Mouse (Mus musculus) common myeloid progenitor, adult 5-6 weeks (primary cell): Measurements from ENCODE around the gene Sarm1. TPM values are rescaled to one million over a fixed set of nuclear protein-coding genes. Genes with fewer than 3 reads are reported as not detected.

Source experiments
- ATAC-seq: replicated peaks from 2 replicates; pipeline ENCODE4 v1.8.0; 2016; ENCODE audit warnings: low read depth, mild to moderate bottlenecking, moderate TSS enrichment, inconsistent platforms; ENCODE audit not compliant: poor library complexity, severe bottlenecking
- total RNA-seq: library from RNA; stranded (forward); fragments of 200-1000, 187-1606 nt; gene quantifications from 2 replicates; pipeline ENCODE4 v1.2.3, GENCODE M21; 2017

Sarm1 gene
- total RNA-seq, 1 experiment from 2014 or later, result not detected

GRCm38 (mm10) chr11:78428309-78428708, 69.2 kb downstream of the Sarm1 start:
- no peak for ATAC-seq

GRCm38 (mm10) chr11:78427655-78428054, 69.9 kb downstream of the Sarm1 start:
- ATAC-seq, result no peak

GRCm38 (mm10) chr11:78425572-78425971, 72.0 kb downstream of the Sarm1 start:
- no peak for ATAC-seq

GRCm38 (mm10) chr11:78424352-78424751, 73.2 kb downstream of the Sarm1 start:
- no peak for ATAC-seq

Other genes with a start within 250 kb of the Sarm1 start
- 88.7 and 92.9 TPM in 2 replicates for gene 2610507B11Rik, start 236.0 kb downstream of the Sarm1 start, total RNA-seq
- 0.09 TPM in 1 of 2 replicates, not detected in the other for gene BC030499, start 206.9 kb downstream of the Sarm1 start, total RNA-seq
- 45.9 and 52.4 TPM in 2 replicates for gene Spag5, start 196.2 kb downstream of the Sarm1 start, total RNA-seq
- gene Aldoc, start 174.8 kb downstream of the Sarm1 start, total RNA-seq, result 1.4 TPM in 1 of 2 replicates, not detected in the other
- 12.6 and 17.9 TPM in 2 replicates for gene Pigs, start 169.3 kb downstream of the Sarm1 start, total RNA-seq
- gene Unc119, start 154.3 kb downstream of the Sarm1 start, total RNA-seq, result 13.5 and 33.7 TPM in 2 replicates
- gene Foxn1, start 111.2 kb downstream of the Sarm1 start, total RNA-seq, result not detected in 2 replicates
- not detected in 2 replicates for gene Slc13a2, start 75.5 kb downstream of the Sarm1 start, total RNA-seq
- gene Slc46a1, start 32.1 kb downstream of the Sarm1 start, total RNA-seq, result 0.58 and 2.7 TPM in 2 replicates
- gene Vtn, start 1.3 kb upstream of the Sarm1 start, total RNA-seq, result not detected in 2 replicates
- gene Sebox, start 5.7 kb upstream of the Sarm1 start, total RNA-seq, result 0.82 TPM in 1 of 2 replicates, not detected in the other
- gene Tmem199, start 14.4 kb upstream of the Sarm1 start, total RNA-seq, result 23.4 and 24.8 TPM in 2 replicates
- gene Poldip2, start 14.4 kb upstream of the Sarm1 start, total RNA-seq, result 61.4 and 70.8 TPM in 2 replicates
- 2.0 and 4.2 TPM in 2 replicates for gene Tnfaip1, start 38.6 kb upstream of the Sarm1 start, total RNA-seq
- 150 and 174 TPM in 2 replicates for gene Ift20, start 38.6 kb upstream of the Sarm1 start, total RNA-seq
- gene Tmem97, start 53.0 kb upstream of the Sarm1 start, total RNA-seq, result 44.3 and 56.2 TPM in 2 replicates
- 23.5 and 36.4 TPM in 2 replicates for gene Nlk, start 199.6 kb upstream of the Sarm1 start, total RNA-seq